Mouse (Mus musculus) ovary, adult 10 weeks (tissue): ENCODE data around the gene Slc15a3. TPM values are rescaled to one million over a fixed set of nuclear protein-coding genes. Genes with fewer than 3 reads are reported as not detected.

ENCODE experiments used
- polyA plus RNA-seq: library from polyadenylated mRNA; stranded (reverse); fragments of 350-450 nt; fragmentation: Illumina TruSeq; extraction: RNeasy Lipid Tissue Mini Kit (QIAGEN cat#74804); gene quantifications from one replicate; pipeline ENCODE4 v1.2.3, GENCODE M21; 2014

Gene Slc15a3
- 2.0 TPM for polyA plus RNA-seq

DNA sequence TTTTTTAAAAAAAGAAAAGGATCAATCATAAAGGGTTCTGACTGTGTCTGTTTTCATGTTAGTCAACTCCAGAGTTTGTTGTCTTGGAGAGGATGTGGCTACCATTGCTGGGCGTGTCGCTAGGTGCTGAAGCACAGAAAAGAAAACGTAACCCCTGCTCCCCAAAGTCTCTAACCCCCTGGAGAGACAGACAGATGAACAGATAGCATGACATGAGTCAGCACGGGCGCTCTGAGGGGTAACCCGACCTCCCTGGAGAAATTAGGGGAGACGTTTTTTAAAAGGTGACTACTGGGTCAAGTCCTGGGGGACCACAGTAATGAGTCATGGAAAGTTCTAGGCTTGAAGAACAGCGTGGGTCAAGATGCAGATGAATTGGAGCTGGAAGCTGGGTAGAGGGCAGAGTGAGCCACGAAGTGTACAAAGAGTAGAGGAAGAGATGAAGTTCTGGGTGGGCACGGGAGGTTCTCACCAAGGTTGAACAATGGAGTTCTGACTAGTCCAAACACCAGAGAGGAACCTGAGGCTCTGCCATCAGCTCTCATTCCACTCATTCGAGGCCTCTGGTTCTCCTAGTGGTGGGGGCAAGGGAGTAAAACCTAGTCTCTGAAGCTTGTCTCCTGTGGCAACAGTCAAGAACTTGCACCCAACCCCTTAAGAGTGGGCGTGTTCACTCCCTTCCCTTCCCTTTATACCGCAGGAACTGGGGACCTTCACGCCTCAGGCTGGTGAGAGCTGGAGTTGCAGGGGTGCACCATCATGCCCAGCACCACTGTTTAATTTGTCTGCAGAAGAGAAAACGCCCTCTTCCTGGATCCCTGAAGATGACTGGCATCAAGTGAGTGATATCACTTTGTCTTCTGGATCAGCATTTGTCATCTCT, at the start of gene Slc15a3:
Gene Slc15a3 (plus strand): TSS at position 718 of the 883 bp plus-strand sequence.

GRCm38 (mm10) chr19:10829436-10830175, 9.9 kb upstream of the Slc15a3 start, which contains the start of gene Cd6:
Cd6 (minus strand) TSS chr19:10830058.

DNA sequence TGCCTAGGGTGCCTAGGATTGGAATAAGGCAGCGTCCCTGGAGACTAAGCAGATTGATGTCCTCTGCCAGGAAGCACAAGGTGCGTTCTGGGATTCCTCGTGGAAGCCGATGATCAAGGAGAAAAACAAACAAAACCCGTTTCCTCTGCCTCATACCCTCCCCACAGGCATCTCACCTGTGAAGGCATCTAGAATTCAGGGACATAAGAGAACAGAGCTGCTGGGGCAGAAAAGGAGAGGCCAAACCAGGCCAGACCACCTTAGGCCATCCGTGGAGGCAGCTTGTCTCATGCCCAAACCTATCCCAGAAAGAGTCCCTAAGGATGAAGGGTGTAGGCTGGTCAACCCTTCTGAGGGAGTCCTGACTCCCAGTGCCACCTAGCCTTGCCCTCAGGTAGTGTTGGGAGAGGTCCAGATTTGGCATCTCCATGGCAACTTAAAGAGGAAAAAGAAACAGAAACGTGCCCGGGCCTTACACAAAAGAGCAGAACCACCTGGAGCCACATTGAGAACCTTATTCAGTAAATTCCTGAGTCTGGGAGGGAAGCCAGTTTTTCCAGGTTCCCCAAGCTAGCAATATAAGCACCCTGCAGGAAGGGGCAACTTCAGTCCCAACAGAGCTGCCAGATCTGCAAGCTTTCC, 30.5 kb downstream of the Slc15a3 start, which contains the start of gene Tmem132a:
Gene Tmem132a (minus strand): TSS at position 55 of the 642 bp plus-strand sequence.

GRCm38 (mm10) chr19:10881426-10882154, 42.1 kb downstream of the Slc15a3 start, which contains the start of gene Tmem109:
Tmem109 (minus strand) TSS chr19:10882001.

DNA sequence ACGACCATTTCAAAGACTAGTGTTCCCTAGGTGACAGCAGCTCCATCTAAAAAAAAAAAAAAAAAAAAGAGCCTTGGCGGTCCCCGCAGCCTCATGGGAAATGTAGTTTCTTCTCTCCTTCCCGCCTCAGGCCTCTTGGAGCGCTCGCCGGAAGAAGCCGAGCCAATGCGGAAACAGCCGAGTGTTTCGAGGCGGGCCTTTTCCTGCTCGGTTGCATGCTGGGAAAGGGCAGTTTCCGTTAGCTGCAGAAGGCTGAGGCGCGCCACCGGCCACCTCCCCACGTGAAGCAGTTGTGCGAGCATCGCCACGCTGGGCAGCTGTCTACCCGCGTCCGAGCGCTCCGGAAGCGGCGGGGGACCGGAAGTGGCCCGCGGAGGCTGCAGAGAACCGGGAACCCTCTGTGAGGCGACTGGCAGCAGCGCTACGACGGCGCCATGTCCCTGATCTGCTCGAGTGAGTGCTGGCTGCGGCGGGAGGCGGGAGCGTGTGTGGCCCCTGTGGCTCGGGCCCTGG, 55.5 kb downstream of the Slc15a3 start, which contains the start of gene Prpf19:
Gene Prpf19 (plus strand): TSS at position 216 of the 513 bp plus-strand sequence.

Other genes starting within 250 kb of the Slc15a3 start
- gene Ddb1, start 234.4 kb upstream of the Slc15a3 start, polyA plus RNA-seq, result 102 TPM
- 2.5 TPM for gene Tkfc, start 234.1 kb upstream of the Slc15a3 start, polyA plus RNA-seq
- gene Vwce, start 205.5 kb upstream of the Slc15a3 start, polyA plus RNA-seq, result not detected
- not detected for gene Pga5, start 161.7 kb upstream of the Slc15a3 start, polyA plus RNA-seq
- gene Vps37c, start 151.0 kb upstream of the Slc15a3 start, polyA plus RNA-seq, result 1.8 TPM
- not detected for gene Cd5, start 100.7 kb upstream of the Slc15a3 start, polyA plus RNA-seq
- gene Cd6, start 9.7 kb upstream of the Slc15a3 start, polyA plus RNA-seq, result not detected
- not detected for gene Tmem132a, start 30.2 kb downstream of the Slc15a3 start, polyA plus RNA-seq
- 4.5 TPM for gene Tmem109, start 42.3 kb downstream of the Slc15a3 start, polyA plus RNA-seq
- gene Prpf19, start 55.5 kb downstream of the Slc15a3 start, polyA plus RNA-seq, result 87.3 TPM
- gene Zp1, start 80.9 kb downstream of the Slc15a3 start, polyA plus RNA-seq, result 0.46 TPM
- 0.48 TPM for gene Ptgdr2, start 97.4 kb downstream of the Slc15a3 start, polyA plus RNA-seq
- gene Ccdc86, start 109.5 kb downstream of the Slc15a3 start, polyA plus RNA-seq, result 1.6 TPM
- not detected for gene Ms4a10, start 134.9 kb downstream of the Slc15a3 start, polyA plus RNA-seq
- not detected for gene Ms4a15, start 153.5 kb downstream of the Slc15a3 start, polyA plus RNA-seq
- not detected for gene Ms4a18, start 178.3 kb downstream of the Slc15a3 start, polyA plus RNA-seq
- gene Ms4a8a, start 241.4 kb downstream of the Slc15a3 start, polyA plus RNA-seq, result not detected